Mouse (Mus musculus) neural tube, embryonic 10.5 days (tissue): Measurements from ENCODE around the gene Pml.

ENCODE experiments used
- DNase-seq: peaks from one replicate; pipeline ENCODE4 v3.0.0-alpha.2; 2017; ENCODE audit warnings: low spot score; ENCODE audit errors: extremely low spot score

The Pml gene

GRCm38 (mm10) chr9:58249592-58250192 is at the start of gene Pml:
Gene Pml, minus strand, starts transcription at chr9:58249786.
- DNase-seq = peak; percentile 56

- no peak for DNase-seq
These were observed 48.4 kb upstream of the Pml start for GRCm38 (mm10) chr9:58297961-58298477.

GRCm38 (mm10) chr9:58297065-58297464 is 47.5 kb upstream of the Pml start:
- no peak for DNase-seq

GRCm38 (mm10) chr9:58295766-58296361 is 46.3 kb upstream of the Pml start:
- peak; percentile 53 for DNase-seq

GRCm38 (mm10) chr9:58295345-58295744 is 45.8 kb upstream of the Pml start:
- DNase-seq = no peak

GRCm38 (mm10) chr9:58294527-58294926 is 44.9 kb upstream of the Pml start:
- DNase-seq = no peak

- no peak for DNase-seq
These were observed 40.3 kb upstream of the Pml start for GRCm38 (mm10) chr9:58289901-58290300.

- DNase-seq = no peak
These were observed 39.5 kb upstream of the Pml start for GRCm38 (mm10) chr9:58289090-58289489.

- no peak for DNase-seq
These were observed 33.8 kb upstream of the Pml start for GRCm38 (mm10) chr9:58283431-58283830.

GRCm38 (mm10) chr9:58281597-58281996 is 32.0 kb upstream of the Pml start:
- DNase-seq = peak; percentile 38

- DNase-seq = peak; percentile 68
These were observed 30.9 kb upstream of the Pml start for GRCm38 (mm10) chr9:58280259-58281109.

- DNase-seq = no peak
These were observed 30.2 kb upstream of the Pml start for GRCm38 (mm10) chr9:58279780-58280179.

GRCm38 (mm10) chr9:58278821-58279723 is 29.5 kb upstream of the Pml start:
- DNase-seq = no peak

- DNase-seq = no peak
These were observed 28.7 kb upstream of the Pml start for GRCm38 (mm10) chr9:58278313-58278712.

- DNase-seq = no peak
These were observed 26.8 kb upstream of the Pml start for GRCm38 (mm10) chr9:58276346-58276745.

GRCm38 (mm10) chr9:58275797-58276196 is 26.2 kb upstream of the Pml start:
- DNase-seq = no peak

GRCm38 (mm10) chr9:58275115-58275774 is 25.7 kb upstream of the Pml start:
- peak; percentile 27 for DNase-seq

GRCm38 (mm10) chr9:58274626-58275025 is 25.0 kb upstream of the Pml start:
- no peak for DNase-seq

GRCm38 (mm10) chr9:58274101-58274604 is 24.6 kb upstream of the Pml start:
- DNase-seq = no peak

GRCm38 (mm10) chr9:58272855-58273254 is 23.3 kb upstream of the Pml start:
- DNase-seq = no peak
